Mouse (Mus musculus) lung, postnatal 0 days (tissue): ENCODE data around the gene Kbtbd12.

Experiments
- CTCF ChIP-seq: IDR thresholded peaks from 2 replicates; pipeline ENCODE4 v1.5.1; 2016; ENCODE audit warnings: antibody characterized with exemption, mild to moderate bottlenecking
- EP300 ChIP-seq: IDR thresholded peaks from 2 replicates; pipeline ENCODE4 v1.6.1; 2016; ENCODE audit warnings: antibody characterized with exemption, mild to moderate bottlenecking, control low read depth

DNA sequence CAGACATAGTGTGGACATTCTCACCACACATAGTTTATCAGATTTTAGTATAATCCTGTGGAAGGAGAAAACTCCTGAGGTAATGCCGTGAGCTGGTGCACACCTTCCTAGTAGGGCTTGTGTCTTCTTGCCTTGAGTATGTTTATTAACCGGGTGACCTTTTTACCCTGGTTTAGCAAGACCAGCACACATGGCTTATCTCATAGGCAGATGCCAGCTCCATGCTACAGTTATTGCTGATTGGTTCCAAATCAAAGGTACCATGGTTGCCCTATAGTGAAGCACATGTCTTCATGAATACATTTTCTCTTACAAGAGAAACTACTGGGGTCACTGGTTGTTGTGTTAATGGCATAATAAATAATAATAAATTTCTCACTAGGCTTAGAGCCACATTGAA, 38.1 kb upstream of the Kbtbd12 start:
- TF ChIP-seq EP300, result no peak
- no peak for TF ChIP-seq CTCF
